Mouse (Mus musculus): ENCODE data around the gene Usp12.
A peak's percentile ranks its signal among the peaks of the same experiment; 100 is the strongest.

Usp12 gene

DNA sequence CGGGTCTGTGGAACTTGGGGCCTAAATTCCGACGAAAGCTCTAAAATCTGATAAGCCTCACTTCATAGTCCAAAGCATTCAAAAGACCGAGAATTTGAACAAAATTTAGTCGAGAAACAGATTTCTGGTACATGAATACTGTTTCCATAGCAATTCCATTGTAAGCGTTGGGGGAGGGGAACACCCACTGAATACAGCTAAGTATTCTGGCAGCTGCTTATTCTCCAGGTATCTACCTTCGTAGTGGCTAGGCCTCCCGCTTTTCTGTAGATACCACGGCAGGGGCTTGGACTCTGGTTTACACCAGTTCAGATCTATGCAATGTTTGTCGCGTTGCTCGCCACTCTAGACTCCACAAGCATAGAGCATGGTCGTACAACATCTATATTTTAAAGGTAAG is 922 bp upstream of the Usp12 start:
- DNase-seq: peak; percentile 28

DNA sequence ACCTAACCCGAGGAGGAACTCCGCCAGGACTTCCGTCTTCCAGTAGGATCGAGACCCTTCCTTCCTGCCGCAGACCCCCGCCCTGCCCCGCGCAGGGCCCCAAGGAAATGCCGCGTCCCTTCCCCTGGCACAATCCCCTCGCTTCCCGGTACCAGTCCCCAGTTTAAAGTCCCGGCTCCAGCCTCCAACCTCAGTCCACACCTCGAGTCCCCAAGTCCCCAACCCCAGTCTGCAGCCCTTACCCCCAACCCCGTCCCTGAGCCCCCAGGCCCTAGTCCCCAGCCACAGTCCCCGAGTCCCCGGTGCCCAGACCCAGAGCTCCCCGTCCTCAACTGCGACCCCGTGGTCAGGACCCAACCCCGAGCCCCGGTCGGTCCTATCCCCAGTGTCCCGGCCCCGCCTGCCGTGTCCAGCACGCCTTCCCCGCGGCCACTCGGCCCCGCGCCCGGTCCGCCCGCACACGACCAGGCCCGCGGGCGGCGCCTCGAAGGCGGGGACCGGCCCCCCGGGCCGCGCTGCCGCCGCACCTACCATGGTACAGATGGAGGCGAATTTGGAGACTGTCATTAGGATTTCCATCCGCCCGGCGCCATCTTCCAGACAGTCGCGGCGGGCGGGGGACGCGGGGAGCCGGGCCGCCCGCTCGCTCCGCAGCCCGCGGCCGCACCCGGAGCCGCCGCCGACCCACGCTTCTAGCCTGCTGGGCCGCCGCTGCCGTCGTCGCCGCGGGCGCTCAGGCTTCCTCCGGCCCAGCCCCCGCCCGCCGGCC is 538 bp downstream of the Usp12 start:
- no peak for DNase-seq

DNA sequence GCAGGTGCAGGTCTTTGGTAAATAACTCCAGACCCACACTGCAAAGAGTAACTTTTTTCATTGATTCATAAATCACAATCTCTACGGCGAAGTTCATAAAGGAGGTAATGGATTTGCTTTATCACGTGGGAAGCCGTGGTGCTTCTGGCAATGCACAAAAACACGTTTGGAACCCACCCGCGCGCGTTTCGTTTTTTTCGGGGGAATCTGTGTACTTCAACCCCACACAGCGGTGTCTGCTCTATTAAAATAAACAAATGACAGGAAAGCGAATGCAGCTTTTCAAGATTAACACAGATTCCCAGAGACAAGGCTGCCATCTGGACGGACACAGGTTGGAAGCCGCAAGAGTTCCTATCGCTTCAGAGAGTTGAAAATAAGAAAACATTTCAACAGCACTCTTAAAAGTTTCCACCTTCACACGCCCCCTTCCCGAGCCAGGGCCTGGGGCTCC is 1.1 kb downstream of the Usp12 start:
- DNase-seq: peak; percentile 44

DNA sequence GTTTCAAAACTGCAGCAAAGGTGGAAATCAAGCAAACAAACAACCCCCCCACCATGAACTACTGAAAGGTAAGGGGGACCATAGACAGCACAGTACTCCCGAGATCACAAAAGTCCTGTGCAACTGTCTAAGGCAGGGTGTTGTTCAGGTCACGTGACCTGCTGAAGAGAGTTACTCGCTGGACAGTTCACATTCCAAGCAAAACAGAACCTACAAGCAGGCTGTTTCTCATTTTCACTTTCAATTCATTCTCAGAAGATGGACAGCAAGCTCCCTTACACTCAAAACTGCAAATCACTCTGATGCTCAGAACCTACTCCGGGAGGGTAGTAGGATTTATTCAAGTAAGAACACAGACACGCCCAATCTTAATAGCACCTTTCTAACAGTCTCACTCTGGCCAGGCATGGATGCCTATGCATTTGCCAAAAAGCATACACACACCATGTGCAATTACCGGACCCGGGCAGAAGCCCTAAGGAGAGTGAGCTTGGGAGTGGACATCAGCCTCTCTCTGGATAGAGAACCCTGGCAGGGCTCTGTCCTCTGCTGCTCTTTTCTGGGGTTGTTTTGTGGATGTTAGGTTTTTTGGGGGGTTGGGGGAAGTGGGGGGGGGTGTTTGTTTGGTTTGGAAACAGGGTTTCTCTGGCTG is 2.5 kb downstream of the Usp12 start:
- peak; percentile 19 for DNase-seq

DNA sequence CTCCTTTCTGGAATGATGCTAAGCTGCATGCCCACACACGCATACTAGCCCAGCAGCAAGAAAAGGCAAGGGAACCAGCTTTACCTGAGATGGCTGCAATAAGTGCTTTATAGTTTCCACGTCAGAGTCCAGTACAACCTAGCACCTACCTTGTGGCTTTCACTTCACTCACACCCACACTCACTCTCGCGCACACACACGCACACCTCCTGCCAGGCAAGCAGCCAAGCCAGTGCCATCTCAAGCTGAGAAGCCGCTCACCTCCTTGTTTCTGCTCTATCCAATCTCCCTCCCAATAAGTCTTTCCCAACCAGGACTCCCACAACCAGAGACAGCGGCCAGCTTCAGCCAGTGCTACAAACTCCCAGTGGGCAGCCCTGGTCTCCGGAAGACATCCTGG is 3.9 kb downstream of the Usp12 start:
- peak; percentile 59 for DNase-seq

DNA sequence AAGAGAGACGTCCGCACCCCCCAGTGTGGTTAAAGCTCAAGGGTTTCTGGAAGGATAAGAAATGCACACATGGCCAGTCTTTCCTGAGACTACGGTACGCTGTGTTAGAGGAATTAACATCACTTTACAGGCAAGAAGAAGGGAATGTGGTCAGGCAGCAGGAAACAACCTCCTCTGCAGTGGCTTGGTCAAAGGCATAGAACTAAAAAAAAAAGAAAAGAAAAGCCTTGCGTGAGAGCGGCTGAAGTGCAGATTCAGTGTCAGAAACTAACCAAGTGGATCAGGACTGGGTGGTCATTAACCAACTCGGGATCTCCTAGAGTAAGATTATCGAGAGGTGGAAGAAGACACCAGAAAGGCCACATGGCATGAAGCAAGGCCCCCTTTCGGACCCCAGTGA is 5.4 kb downstream of the Usp12 start:
- peak; percentile 2 for DNase-seq

DNA sequence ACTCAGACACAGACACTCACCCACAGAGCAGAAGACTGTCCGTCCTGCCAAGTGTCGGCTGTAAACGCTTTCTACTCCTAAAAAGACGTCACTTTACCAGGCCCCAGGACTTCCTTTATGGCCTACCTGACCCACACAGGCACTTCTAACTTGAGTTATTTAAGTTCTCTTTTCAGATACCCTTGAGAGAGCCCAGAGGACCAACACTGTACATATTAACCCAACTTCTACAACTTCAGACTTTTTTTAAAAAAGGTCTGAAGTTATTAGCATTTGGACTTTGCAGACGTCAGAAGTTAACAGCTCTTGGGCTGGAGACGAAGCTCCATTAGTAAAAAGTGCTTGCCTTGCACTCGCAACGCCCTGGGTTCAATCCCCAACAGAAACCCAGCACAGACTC is 8.7 kb downstream of the Usp12 start:
- DNase-seq: no peak

DNA sequence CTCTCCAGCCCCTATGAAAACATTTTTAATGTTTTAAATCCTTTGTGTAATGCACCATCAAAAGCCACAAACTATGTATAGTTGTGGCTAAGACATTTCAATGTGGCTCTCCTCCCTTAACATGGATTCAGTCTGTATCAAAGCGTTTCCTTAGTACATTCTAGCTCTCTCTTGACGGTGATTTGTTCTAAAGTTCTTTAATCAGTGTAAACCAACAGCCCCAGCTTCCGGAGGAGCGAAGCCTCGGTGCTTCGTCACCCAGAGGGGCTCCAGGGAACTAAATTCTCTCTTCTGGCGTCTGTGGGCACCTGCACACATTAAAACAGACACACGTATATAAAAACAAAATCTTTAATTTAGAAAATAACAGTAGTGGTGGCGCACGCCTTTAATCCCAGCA is 10.9 kb downstream of the Usp12 start:
- DNase-seq: no peak

DNA sequence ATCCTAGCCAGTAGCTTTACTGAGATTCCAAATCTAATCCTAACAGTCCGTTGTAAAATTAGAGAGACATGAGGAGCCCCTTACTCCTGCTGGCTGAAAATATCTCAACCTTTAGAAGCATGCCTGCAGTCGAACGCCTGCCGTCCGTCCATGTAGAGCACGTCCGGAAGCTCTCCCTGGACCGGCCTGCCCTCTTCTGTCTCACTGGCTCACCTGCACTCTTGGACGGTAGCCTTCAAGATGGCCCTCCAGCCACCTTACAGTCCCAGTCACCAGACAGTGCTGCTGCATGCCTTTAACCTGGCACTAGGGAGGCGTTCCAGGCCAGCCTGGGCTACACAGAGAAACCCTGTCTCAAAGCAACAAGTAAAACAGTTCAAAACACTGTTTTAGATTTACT is 11.5 kb downstream of the Usp12 start:
- no peak for DNase-seq

DNA sequence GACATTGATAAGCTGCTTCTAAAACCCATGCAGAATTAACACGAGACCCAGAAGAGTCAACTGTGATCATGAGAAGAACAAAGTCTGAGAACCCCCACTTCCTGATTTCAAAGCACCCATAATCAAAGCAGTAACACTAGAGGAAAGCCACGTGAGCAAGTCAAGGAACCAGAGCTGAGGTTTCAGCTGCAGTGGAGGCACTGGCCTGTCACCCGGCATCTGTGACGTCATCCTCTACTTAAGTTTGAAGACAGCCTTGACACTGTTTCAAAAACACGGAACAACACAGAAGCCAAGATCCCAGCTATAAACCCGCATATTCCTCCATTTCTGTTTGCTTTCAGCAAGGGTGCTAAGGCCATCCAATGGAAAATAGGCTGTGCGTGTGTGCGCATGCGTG is 13.1 kb downstream of the Usp12 start:
- no peak for DNase-seq

DNA sequence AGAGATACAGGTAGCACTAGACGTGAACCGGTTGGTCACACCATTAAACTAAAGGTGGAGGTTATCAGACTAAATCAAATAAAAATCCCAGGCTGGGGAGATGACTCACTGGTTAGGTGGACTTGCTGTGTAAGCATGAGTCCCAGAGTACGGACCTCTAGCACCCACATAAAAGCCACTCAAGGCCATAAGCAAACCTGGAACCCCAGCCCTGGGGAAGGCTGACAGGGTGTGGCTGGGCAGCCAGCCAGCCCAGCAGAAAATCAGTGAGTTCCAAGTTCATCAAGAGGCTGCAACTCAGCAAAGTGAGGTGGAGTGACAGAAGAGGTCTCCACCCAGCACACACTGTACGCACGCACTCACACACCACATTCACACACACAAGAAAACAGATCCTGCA is 14.9 kb downstream of the Usp12 start:
- DNase-seq: no peak

DNA sequence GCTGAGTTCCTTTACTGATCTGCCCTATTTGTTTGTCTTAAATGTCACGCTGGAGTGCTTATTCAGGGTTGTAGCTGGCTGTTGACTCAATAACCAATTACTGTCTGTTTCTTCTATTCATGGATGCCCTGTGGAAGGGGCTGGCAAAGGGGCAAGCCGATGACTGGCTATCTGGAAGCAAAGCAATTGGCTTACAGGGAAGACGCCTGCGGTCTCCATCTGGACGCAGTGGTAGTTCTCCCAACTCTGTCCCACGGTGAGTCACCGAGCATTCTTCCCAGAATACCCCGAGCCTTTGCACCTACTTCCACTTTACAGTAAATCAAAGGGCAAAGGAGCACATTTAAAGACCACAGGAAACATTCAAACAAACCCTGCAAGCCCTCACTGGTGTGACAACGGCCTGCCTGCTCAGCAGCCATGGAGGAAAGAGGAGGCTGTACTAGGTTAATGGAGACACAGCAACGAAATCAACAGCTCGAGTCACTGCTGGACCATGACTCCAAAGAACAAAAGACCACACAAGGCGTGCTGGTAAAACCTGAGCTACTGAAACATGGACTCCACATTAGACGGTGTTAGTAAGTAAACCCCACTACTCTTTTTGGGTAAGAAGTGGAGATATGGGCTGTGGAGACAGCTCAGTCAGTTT is 17.7 kb downstream of the Usp12 start:
- DNase-seq: peak; percentile 82

DNA sequence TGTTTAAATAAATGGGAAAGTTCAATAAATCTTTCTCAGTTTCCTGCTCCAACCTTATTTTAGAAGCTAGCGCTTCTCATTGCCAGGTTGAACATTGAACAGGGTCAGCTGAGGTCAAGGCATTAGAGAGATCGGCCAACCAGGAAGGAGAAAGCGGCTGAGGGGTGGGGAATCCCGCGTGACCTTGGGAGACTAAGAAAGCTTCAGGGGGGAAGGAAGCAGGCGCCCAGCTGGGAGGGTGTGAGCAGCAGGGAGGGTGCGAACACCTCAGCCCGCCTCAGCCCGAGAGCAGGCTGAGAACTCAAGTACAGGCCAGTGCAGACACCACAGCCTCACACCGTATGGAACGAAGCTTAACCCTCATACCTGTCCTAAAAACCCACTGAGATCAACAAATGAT is 22.8 kb downstream of the Usp12 start:
- no peak for DNase-seq

DNA sequence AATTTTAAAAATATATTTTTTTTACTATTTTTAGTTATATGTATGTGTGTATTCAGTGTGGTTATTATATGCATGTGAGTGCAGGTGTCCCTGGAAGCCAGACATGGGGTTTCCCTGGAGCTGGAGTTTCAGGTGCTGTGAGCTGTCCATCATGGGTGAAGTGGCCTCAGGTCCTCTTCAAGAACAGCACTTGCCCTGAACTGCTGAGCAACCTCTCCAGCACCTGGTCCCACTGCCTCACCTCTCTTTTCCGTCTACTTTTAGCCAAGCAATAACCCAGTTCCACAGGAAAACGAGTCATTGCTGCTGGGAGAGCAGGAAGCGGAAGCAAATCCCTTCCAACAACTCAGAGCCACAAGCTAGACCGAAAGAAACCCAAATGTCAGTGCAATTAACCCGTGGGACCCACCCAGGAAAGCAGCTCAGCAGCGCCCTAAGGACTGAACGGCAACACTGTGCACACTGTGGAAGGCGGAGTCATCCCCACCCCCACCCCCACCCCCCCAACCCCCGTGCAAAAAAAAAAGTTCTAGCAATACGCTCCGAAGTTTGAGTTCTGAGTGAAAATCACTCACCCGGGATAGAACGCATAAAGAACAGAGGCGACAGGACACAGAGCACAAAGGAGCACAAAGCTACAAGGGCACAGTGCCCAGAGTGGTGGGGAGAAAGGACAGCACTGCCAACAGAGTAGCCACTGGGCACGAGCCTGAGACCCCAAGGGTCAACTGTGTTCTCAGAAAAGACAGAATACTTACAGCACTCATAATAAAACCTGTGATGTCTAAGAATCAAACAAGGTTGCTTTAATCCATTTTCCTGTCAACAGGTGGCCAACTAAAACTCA is 24.6 kb downstream of the Usp12 start:
- no peak for DNase-seq

DNA sequence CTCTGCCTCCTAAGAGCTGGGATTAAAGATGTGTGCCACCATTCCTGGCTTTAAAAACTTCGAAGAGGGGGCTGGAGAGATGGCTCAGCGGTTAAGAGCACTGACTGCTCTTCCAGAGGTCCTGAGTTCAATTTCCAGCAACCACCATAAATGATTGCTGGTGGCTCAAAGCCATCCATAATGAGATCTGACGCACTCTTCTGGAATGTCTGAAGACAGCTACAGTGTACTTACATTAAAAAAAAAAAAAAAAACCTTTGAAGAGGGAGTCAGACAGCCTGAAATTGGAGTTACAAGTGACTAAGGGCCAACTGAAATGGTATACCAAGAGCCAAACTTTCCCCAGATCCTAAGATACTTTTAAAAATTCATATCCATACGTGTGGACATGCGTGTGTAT is 29.0 kb downstream of the Usp12 start:
- no peak for DNase-seq

DNA sequence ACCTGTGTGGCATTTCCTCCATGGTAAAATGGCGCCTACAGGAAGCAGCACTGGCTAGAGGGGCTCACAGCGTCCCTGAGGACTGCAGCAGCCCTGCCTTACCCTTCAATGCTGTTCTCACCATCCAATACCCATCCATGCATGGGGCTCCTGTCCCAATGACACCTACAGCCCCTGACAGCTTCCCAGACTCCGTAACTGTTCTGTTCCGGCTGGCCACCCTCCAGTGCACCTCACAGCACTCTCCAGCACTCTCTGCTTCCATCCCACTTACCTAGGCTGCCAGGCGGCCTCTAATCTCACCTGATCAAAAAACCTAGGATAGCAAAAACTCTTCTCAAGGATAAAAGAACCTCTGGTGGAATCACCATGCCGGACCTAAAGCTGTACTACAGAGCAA is 35.6 kb downstream of the Usp12 start:
- no peak for DNase-seq

DNA sequence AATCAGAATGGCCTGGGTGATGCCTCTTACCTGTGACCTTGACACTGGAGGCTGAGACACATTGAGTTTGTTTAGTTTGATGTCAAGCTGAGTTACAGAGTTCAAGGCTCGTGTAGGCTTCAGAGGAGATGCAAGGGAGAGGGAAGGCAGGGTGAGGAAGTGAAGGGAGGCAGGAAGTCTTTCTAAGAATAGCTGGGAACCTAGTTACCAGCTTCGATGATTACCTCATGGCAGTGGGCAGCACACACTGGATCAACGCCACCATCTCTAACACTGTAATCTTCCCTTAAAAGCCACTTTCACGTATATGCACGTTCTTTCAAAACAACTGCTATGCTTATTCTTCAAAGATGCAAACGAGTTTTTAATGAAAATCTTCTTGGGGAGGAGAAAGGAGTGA is 36.9 kb downstream of the Usp12 start:
- no peak for DNase-seq

DNA sequence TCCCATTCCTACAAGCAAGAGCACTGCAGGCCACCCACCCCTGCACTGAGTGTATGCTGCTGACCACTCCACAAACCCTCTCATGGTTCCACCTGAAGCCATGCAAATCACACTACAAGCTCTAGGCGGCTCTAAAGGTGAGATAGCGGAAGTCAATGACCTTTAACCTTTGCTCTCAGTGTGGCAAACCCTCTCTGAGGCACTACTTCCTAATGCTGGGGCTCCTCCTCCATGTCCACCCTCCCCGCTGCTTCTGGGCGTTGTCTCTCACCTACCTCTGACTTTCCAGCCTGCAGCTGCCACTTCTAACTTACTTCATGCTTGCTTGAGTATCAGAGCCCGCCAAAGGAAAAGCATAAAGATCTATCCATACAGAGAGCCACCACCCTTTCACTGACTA is 37.5 kb downstream of the Usp12 start:
- DNase-seq: no peak

DNA sequence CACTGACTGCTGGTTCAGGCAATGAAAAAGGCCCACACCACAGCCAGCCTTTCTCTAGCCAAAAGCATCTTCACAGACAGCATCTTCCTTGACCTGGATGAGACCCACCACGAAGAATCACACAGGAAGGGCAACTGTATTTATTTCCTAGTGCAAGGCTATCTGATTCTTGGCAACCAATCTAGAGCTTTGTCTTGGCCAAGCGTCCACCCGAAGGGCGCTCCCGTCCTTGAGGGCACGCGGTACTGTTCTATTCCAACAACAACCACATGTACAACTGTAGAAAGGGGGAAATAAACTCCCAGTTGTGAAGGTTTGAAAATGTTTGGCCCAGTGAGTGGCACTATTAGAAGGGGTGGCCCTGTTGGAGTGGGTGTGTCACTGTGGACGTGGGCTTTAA is 41.6 kb downstream of the Usp12 start:
- no peak for DNase-seq

DNA sequence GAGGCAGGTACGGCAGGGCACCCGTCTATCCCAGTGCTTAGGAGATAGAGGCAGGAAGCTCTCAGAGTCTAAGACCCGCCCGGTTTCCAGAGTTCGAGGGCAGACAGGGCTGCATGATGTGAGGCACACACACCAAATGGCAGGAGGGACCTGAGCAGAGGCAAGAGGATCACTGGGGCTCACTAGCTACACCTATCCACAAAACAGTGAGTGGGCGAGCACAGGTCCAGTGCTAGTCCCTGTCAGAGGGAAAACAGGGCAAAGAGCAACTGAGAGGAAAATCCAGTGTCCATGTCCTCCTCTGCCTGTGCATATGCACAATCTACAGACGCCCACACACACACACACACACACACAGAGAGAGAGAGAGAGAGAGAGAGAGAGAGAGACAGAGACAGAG is 43.8 kb downstream of the Usp12 start:
- no peak for DNase-seq

DNA sequence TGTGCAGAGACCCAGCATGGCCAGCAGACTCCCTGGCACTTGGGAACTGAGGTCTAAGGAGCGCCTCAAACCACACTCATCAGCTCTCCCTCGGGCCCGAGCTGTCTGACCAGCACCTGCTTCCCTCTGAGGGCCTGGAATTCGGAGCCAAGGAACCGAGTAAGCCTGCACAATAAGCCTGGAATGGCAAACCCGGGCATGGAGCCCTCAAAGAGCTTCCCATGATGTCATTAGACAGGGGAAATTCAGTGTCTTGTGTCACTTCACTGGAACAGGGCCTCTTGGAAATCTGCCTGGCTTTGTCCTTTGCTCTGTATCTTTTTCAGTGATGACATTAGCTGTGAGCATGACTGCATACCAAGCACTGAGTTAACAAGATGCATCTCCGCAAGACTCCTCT is 44.5 kb downstream of the Usp12 start:
- DNase-seq: peak; percentile 52

DNA sequence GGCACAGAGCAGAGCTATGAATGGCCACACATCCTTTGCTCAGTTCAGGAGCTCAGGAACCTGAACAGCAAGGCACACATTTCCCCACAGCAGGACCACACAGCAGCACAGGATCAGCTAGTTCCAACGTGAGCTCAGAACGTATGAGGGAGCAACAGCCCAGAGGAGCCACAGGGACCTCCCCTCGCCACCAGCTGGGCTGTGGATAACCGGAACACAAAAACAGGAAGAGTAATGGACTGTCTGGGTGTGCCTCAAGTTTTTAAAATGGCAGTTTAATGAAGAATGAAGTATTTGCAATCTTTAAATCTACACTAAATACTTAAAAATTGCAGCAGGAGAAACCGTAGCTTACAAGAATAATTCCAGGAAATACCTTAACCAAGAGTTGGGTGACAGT is 44.9 kb downstream of the Usp12 start:
- no peak for DNase-seq

DNA sequence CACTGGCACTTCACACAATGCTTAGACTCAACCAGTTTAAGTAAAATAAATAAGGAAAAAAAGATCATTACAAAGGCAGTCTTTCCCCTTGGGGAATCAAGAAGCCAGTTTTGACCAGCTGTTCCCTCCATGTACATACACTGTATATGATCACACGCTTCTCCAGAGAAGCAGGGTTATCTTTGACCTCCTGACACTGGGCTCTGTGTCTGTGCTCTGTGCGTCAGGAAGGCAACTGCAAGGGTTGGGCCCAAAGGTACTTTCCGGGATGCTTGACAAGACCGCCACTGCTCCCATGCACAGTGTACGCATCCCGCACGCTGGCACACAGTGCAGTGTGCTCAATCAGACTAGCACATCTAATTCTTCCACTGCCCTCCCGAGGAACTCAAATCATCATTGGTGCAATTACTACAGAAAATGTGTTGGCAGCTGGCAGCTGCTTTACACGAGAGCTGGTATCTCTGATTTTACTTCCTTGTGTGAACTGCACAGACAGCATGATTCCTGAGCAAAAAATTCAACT is 57.8 kb downstream of the Usp12 start:
- no peak for DNase-seq

Data from cerebellum, adult 8-10 months (tissue).